15 mouse cellular contexts compared by ENCODE assay signal in the genomic region with DNA sequence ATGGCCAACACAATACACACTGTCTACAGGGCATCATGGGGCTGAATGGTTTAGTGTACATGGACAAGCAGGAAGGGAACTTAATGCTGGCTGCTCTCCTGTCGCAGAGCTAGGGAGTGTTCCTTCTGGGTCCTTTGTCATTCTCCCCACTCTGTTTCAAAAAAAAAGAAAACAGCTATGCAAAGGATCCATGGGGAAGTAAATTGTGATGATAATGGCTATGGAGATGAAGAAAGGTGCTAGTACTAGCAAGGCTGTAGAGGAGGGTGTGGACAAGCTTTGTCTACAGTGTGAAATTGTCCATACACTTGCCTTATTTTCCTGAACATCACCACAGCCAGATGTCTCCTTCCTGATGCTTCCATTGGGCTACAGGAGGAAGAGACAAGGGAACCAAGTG. TPM values are rescaled to one million over a fixed set of nuclear protein-coding genes. Genes with fewer than 3 reads are reported as not detected.
"Had no signal": no experiment of that assay in that cellular context is flagged by ENCODE, and none has a peak within 500 bp of the region (broad histone marks: within the 10 kb centered on the region; RNA-seq: fewer than 3 reads in every experiment).

No protein-coding gene starts in this region.

RNA-seq across cellular contexts. Expression of gene H2al1k, which starts 15.4 kb away (rescaled TPM):
- total RNA-seq: heart, postnatal 10 days; heart, postnatal 14 days; heart, postnatal 25 days; heart, postnatal 36 days; heart, postnatal 4 days; hematopoietic stem cell, adult 5-6 weeks; hindbrain, postnatal 0 days; layer of hippocampus, adult 18-20 months; layer of hippocampus, adult 2 months; layer of hippocampus, adult 8-10 months; layer of hippocampus, postnatal 10 days; layer of hippocampus, postnatal 25 days; layer of hippocampus, postnatal 36 days; left cerebral cortex, adult 18-20 months had no signal

RNA-seq across cellular contexts. Expression of gene H2al1m, which starts 51.4 kb away (rescaled TPM):
- total RNA-seq: heart, postnatal 25 days; hematopoietic stem cell, adult 5-6 weeks; hindbrain, postnatal 0 days; layer of hippocampus, adult 18-20 months; layer of hippocampus, adult 2 months; layer of hippocampus, postnatal 10 days; left cerebral cortex, adult 18-20 months; left cerebral cortex, adult 2 months had no signal
